Mouse (Mus musculus) heart, embryonic 15.5 days (tissue): ENCODE data around the gene Eif3k. TPM values are rescaled to one million over a fixed set of nuclear protein-coding genes. Genes with fewer than 3 reads are reported as not detected.
A peak's percentile ranks its signal among the peaks of the same experiment; 100 is the strongest.

ENCODE experiments used
- ATAC-seq: fragments of 200-750 bp; cut with Nextera tagmentation; replicated peaks from 2 replicates; pipeline ENCODE4 v1.8.0; 2017; ENCODE audit warnings: low read depth, moderate TSS enrichment; ENCODE audit not compliant: insufficient number of reproducible peaks, insufficient read depth, low FRiP score
- H3K27ac ChIP-seq: fragments of 300-500 bp; sonication (generic); 2 replicates; pipeline ENCODE4 v1.5.1; 2015; ENCODE audit warnings: mild to moderate bottlenecking, inconsistent platforms
- H3K27me3 ChIP-seq: fragments of 300-500 bp; sonication (generic); 2 replicates; pipeline ENCODE4 v1.6.1; 2015; ENCODE audit warnings: inconsistent platforms
- H3K36me3 ChIP-seq: fragments of 300-500 bp; sonication (generic); 2 replicates; pipeline ENCODE4 v1.6.1; 2015; ENCODE audit warnings: mild to moderate bottlenecking, inconsistent platforms
- H3K4me1 ChIP-seq: fragments of 300-500 bp; sonication (generic); replicated peaks from 2 replicates; pipeline ENCODE4 v1.6.1; 2015; ENCODE audit warnings: inconsistent platforms
- H3K4me2 ChIP-seq: fragments of 300-500 bp; sonication (generic); 2 replicates; pipeline ENCODE4 v1.6.1; 2015; ENCODE audit warnings: inconsistent platforms, mild to moderate bottlenecking, moderate library complexity
- H3K4me3 ChIP-seq: fragments of 300-500 bp; sonication (generic); 2 replicates; pipeline ENCODE4 v1.5.1; 2015; ENCODE audit warnings: mild to moderate bottlenecking, inconsistent platforms
- H3K9ac ChIP-seq: fragments of 300-500 bp; sonication (generic); 2 replicates; pipeline ENCODE4 v1.6.1; 2015; ENCODE audit warnings: mild to moderate bottlenecking, inconsistent platforms
- H3K9me3 ChIP-seq: fragments of 300-500 bp; sonication (generic); replicated peaks from 2 replicates; pipeline ENCODE4 v1.6.1; 2016; ENCODE audit warnings: inconsistent platforms
- WGBS: fragments of 180-500 bp; shearing (Covaris S2); methylation state at CpG from one replicate; pipeline ENCODE4 v1.1.7; 2015; ENCODE audit warnings: mixed read lengths; 5-methylcytosine and 5-hydroxymethylcytosine counted together
- polyA plus RNA-seq: library from polyadenylated mRNA; unstranded; fragments of >200 nt; fragmentation: Nextera tagmentation; extraction: Ambion mirVana; gene quantifications from 2 replicates; pipeline ENCODE4 v1.2.1, GENCODE M21; 2015

The Eif3k gene
- polyA plus RNA-seq, 1 experiment from 2014 or later: 239 TPM

DNA sequence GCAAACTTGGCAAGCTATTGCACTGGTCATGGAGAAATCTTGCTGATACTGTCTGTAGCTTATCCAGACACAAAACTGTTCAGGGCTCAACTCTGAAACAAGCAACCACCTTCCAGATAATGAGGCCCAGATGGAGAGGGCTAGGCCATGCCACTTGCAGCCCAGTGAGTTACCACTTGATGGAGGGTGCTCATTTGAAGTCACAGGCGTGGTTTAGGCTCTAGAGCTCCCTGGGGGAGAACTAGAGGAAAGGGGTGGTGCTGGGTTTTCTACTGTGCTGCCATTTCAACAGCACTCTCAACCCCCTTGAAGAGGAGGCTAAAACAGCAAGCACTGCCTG is 35.4 kb downstream of the Eif3k start:
- Histone ChIP-seq H3K9me3 (no peaks in the 10 kb centered on the region), H3K27me3 (no peaks in the 10 kb centered on the region), H3K9ac (0 out of 2 replicates have a peak overlapping the region, but pooled peaks have one; percentile 10), H3K27ac (peak overlapping the region; percentile 97), H3K4me2 (no peak overlapping the region), H3K4me3 (no peak overlapping the region), H3K4me1 (peaks cover 95% of the 10 kb centered on the region), H3K36me3 (no peaks in the 10 kb centered on the region)
- WGBS: 13% methylated on average over 1 of the region's 1 CpGs
- ATAC-seq: peak; percentile 17

GRCm38 (mm10) chr7:28945416-28946270 is 36.0 kb downstream of the Eif3k start:
- Histone ChIP-seq H3K27me3 (no peaks in the 10 kb centered on the region), H3K4me1 (peaks cover 95% of the 10 kb centered on the region), H3K9ac (peak overlapping the region; percentile 46), H3K4me2 (peak overlapping the region; percentile 45), H3K36me3 (no peaks in the 10 kb centered on the region), H3K4me3 (peak overlapping the region; percentile 5; the same call in 1 of the 2 replicates), H3K9me3 (no peaks in the 10 kb centered on the region), H3K27ac (peak overlapping the region; percentile 97)
- WGBS: 11% methylated on average over 10 of the region's 10 CpGs
- ATAC-seq: peak; percentile 88

GRCm38 (mm10) chr7:28944756-28945415 is 36.8 kb downstream of the Eif3k start:
- H3K9me3 ChIP-seq: no peaks in the 10 kb centered on the region
- peaks cover 96% of the 10 kb centered on the region for H3K4me1 ChIP-seq
- no peaks in the 10 kb centered on the region for H3K27me3 ChIP-seq
- no peak overlapping the region for H3K4me3 ChIP-seq
- 36% methylated on average over 6 of the region's 6 CpGs for WGBS
- peak overlapping the region; percentile 46 for H3K9ac ChIP-seq
- H3K27ac ChIP-seq: peak overlapping the region; percentile 97
- H3K4me2 ChIP-seq: peak overlapping the region; percentile 45
- no peaks in the 10 kb centered on the region for H3K36me3 ChIP-seq
- no peak for ATAC-seq

DNA sequence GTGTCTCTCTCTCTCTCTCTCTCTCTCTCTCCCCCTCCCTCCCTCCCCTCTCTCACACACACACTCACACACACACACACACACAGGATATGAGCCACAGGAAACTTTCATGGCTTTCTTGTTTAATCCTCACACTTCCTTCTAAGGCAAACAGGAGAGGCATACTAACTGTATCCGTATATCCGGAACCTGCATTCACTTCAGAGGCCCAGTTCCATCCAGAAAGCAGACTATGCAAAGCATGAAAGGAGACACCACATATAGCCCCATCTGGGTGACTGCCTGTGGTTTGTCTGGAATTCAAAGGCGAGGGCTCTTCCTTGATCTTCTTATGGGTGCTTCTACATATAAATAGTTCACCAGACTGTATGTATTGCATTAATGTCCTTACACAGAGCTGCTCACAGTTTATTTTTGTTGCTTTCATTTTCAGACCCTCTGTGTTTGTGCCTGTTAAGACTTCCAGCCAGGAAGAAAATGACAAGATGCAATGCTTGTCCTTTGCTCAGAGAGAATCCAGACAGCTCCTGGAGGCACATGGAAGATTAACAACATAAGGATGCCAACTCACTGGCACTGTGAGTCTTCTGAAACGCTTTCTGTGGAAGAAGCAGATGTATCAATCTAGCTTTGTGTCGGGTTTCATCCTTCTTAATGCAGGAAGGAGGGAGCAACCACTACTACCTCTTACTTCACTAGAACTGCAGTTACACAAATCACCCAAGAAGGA is 38.0 kb downstream of the Eif3k start:
- Histone ChIP-seq H3K4me1 (peaks cover 96% of the 10 kb centered on the region), H3K4me2 (no peak overlapping the region), H3K9ac (no peak overlapping the region), H3K27ac (peak overlapping the region; percentile 97), H3K4me3 (no peak overlapping the region), H3K36me3 (no peaks in the 10 kb centered on the region), H3K9me3 (no peaks in the 10 kb centered on the region), H3K27me3 (no peaks in the 10 kb centered on the region)
- ATAC-seq: no peak
- WGBS: 38% methylated on average over 5 of the region's 5 CpGs

GRCm38 (mm10) chr7:28941542-28941941 is 40.1 kb downstream of the Eif3k start:
- ATAC-seq: no peak
- Histone ChIP-seq H3K4me3 (no peak overlapping the region), H3K9me3 (no peaks in the 10 kb centered on the region), H3K4me2 (no peak overlapping the region), H3K9ac (peak overlapping the region; percentile 21; the same call in 1 of the 2 replicates), H3K4me1 (peaks cover 95% of the 10 kb centered on the region), H3K27ac (peak overlapping the region; percentile 97), H3K27me3 (no peaks in the 10 kb centered on the region), H3K36me3 (no peaks in the 10 kb centered on the region)
- 38% methylated on average over 4 of the region's 4 CpGs for WGBS

DNA sequence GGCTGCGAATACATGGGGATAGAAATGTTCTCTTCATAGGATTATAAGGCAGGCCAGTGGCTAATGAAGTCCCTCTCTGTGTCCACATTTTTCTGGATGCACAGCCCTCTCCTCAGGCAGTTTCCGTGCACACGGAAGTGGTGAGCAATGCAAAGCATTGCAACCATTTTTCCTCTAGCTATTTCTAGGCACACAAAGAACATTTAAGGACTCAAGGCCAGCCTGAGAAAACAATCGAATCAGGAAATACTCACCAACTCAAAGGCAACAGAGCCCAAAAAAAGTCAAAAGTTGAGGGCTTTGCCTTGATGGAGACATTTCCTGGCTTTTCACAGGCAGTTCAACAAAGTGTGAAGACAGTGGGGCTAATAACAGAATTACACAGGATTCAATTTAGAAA is 40.5 kb downstream of the Eif3k start:
- Histone ChIP-seq H3K36me3 (no peaks in the 10 kb centered on the region), H3K4me3 (no peak overlapping the region), H3K27ac (peak overlapping the region; percentile 97), H3K27me3 (no peaks in the 10 kb centered on the region), H3K9me3 (no peaks in the 10 kb centered on the region), H3K4me2 (no peak overlapping the region), H3K4me1 (peaks cover 95% of the 10 kb centered on the region), H3K9ac (0 out of 2 replicates have a peak overlapping the region, but pooled peaks have one; percentile 20)
- 43% methylated on average over 4 of the region's 4 CpGs for WGBS
- ATAC-seq: no peak

DNA sequence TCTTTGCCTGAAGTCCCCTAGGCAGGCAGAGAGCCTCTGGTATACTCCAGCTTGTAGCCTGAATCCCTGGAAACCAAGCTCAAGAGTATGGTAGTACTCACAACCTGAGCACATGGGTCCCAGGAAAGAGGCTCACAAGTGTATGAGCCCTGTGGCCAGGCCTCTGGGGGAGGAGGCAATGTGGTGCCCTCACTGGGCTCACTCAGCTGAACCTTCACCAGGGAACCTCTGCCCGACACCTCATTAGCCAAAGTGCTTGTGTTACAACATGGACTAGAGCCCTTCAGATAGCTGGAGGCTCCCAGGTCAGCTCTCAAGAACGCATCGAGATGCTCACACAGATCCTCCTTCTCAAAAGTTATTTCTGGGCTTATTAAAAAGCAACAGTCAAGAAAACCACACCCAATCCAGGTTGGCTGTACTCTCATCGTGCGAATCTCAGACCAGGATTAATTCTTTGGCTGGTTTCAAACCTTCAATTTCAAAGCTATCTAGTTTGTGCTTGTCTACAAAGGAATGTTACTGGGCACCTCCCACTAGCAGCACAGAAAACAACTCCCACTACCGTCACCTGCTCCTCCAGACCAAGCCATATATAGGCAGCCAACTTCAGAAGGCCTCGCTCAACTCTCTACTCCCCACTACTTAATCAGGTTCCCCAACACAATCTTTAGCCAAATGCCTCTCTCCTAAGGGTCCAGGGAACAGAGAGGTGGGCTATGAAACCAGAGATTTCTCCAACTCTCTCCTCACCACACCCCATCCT is 42.1 kb downstream of the Eif3k start:
- no peaks in the 10 kb centered on the region for H3K36me3 ChIP-seq
- no peaks in the 10 kb centered on the region for H3K27me3 ChIP-seq
- H3K9me3 ChIP-seq: no peaks in the 10 kb centered on the region
- H3K4me1 ChIP-seq: peaks cover 93% of the 10 kb centered on the region
- no peak overlapping the region for H3K4me3 ChIP-seq
- H3K4me2 ChIP-seq: 0 out of 2 replicates have a peak overlapping the region, but pooled peaks have one; percentile 17
- peak overlapping the region; percentile 97 for H3K27ac ChIP-seq
- peak; percentile 59; the same call in 1 of the 2 replicates for ATAC-seq
- peak overlapping the region; percentile 20 for H3K9ac ChIP-seq
- WGBS: 44% methylated on average over 7 of the region's 7 CpGs

GRCm38 (mm10) chr7:28938654-28939053 is 43.0 kb downstream of the Eif3k start:
- Histone ChIP-seq H3K9ac (0 out of 2 replicates have a peak overlapping the region, but pooled peaks have one; percentile 20), H3K36me3 (no peaks in the 10 kb centered on the region), H3K4me3 (no peak overlapping the region), H3K4me1 (peaks cover 93% of the 10 kb centered on the region), H3K27me3 (no peaks in the 10 kb centered on the region), H3K9me3 (no peaks in the 10 kb centered on the region), H3K4me2 (no peak overlapping the region), H3K27ac (peak overlapping the region; percentile 97)
- WGBS: 72% methylated on average over 4 of the region's 4 CpGs
- no peak for ATAC-seq

DNA sequence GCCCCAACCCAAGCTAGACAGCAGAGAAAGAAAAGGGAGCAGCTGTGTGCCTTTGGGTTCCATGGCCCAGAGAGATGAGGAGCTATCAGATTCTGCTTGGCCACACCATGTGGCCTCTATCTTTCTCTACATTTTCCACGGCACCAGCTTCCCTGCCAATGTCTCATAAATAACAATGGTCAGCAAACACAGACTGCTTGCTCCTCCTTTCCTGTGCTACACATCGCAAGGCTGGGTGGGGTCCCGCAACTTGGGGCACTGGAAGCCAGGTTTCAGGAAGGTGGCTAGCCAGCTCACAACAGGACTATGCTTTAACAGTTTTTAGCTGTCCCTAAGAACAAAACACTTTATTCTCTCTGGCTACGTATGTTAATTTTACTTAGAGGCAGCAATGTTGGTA is 44.9 kb downstream of the Eif3k start:
- Histone ChIP-seq H3K27ac (peak overlapping the region; percentile 97), H3K4me3 (no peak overlapping the region), H3K9me3 (no peaks in the 10 kb centered on the region), H3K36me3 (no peaks in the 10 kb centered on the region), H3K4me2 (peak overlapping the region; percentile 6; the same call in 1 of the 2 replicates), H3K4me1 (peaks cover 90% of the 10 kb centered on the region), H3K9ac (peak overlapping the region; percentile 44), H3K27me3 (no peaks in the 10 kb centered on the region)
- ATAC-seq: no peak
- WGBS: 57% methylated on average over 4 of the region's 4 CpGs

DNA sequence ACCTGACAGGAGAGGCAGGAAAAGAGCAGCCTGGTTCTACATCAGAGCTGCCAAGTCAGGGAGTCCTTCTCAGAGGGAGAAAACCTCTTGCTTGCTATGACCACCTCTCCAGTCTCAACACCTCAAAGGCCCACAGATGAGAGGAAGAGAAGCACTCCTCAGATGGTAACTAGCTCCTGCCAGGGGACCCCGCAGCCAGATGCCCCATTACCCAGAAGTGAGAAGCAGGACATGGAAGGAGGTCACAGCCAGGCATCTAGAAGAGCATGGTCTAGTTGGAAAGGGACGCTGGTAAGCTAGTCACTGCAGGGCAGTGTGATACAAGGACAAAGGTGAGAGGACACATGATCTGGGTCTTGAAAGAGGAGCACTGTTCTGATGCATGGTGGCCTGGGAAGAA is 47.8 kb downstream of the Eif3k start:
- H3K36me3 ChIP-seq: no peaks in the 10 kb centered on the region
- ATAC-seq: no peak
- no peak overlapping the region for H3K4me3 ChIP-seq
- no peak overlapping the region for H3K4me2 ChIP-seq
- H3K9me3 ChIP-seq: no peaks in the 10 kb centered on the region
- peaks cover 88% of the 10 kb centered on the region for H3K4me1 ChIP-seq
- H3K27me3 ChIP-seq: no peaks in the 10 kb centered on the region
- 90% methylated on average over 2 of the region's 2 CpGs for WGBS
- no peak overlapping the region for H3K9ac ChIP-seq
- H3K27ac ChIP-seq: 0 out of 2 replicates have a peak overlapping the region, but pooled peaks have one; percentile 20
